Mouse (Mus musculus) C2C12 (cell line): ENCODE measurements at regions not wholly inside any gene's neighbourhood (a gene's known extent, or its start where the extent isn't known, plus 50 kb on each side); places are given as distances from the start of the nearest gene placed in this dataset.

Experiments
- CTCF ChIP-seq: IDR thresholded peaks from one replicate; pipeline ENCODE4 v1.5.1; 2011; ENCODE audit not compliant: control insufficient read depth, insufficient read depth, insufficient read length
- FOSL1 ChIP-seq: IDR thresholded peaks from one replicate; pipeline ENCODE4 v1.8.0; 2011; ENCODE audit warnings: mild to moderate bottlenecking, low read length; ENCODE audit not compliant: poor library complexity, insufficient read depth, severe bottlenecking
- MAX ChIP-seq: IDR thresholded peaks from one replicate; pipeline ENCODE4 v1.6.1; 2011; ENCODE audit warnings: mild to moderate bottlenecking, control low read depth
- MYOD1 ChIP-seq: IDR thresholded peaks from one replicate; pipeline ENCODE4 v1.6.1; 2011; ENCODE audit warnings: low read depth; ENCODE audit not compliant: control insufficient read depth, insufficient read length
- USF1 ChIP-seq: IDR thresholded peaks from one replicate; pipeline ENCODE4 v1.6.1; 2011; ENCODE audit warnings: low read depth, mild to moderate bottlenecking, control low read depth, moderate library complexity

- TF ChIP-seq CTCF (no peak), MYOD1 (no peak), FOSL1 (no peak), USF1 (no peak), MAX (no peak)
These were observed 198.6 kb upstream of the Dkk2 start for GRCm38 (mm10) chr3:131886470-131886869.
